Mouse (Mus musculus) ES-Bruce4 (cell line): ENCODE results near the gene Trim40.
"Not testable (repeated sequence)": the region's sequence is repeated elsewhere in the genome, so short reads cannot be mapped to it uniquely, and the experiment has no call there.

ENCODE experiments used
- CTCF ChIP-seq: IDR thresholded peaks from one replicate; pipeline ENCODE4 v1.8.1; 2011; ENCODE audit warnings: low read depth, low read length
- EP300 ChIP-seq: IDR thresholded peaks from 2 replicates; pipeline ENCODE4 v1.6.1; 2011; ENCODE audit warnings: low read depth, low read length; ENCODE audit not compliant: insufficient read depth
- POLR2A ChIP-seq: IDR thresholded peaks from one replicate; pipeline ENCODE4 v1.8.1; 2011; ENCODE audit warnings: low read length; ENCODE audit not compliant: insufficient read depth

DNA sequence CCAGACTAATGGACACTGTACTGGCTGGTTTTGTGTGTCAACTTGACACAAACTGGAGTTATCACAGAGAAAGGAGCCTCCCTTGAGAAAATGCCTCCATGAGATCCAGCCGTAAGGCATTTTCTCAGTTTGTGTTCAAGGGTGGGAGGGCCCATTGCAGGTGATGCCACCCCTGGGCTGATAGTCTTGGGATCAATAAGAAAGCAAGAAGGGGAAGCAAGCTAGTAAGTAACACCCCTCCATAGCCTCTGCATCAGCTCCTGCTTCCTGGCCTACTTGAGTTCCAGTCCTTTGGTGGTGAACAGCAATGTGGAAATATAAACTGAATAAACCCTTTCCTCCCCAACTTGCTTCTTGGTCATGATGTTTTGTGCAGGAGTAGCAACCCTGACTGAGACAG, 1.6 kb upstream of the Trim40 start:
- not testable (repeated sequence) for TF ChIP-seq POLR2A, CTCF, EP300
